Mouse (Mus musculus) gastrocnemius, postnatal 4 days (tissue): ENCODE data around the gene Selenbp2. TPM values are rescaled to one million over a fixed set of nuclear protein-coding genes. Genes with fewer than 3 reads are reported as not detected.
"Not testable (repeated sequence)": the region's sequence is repeated elsewhere in the genome, so short reads cannot be mapped to it uniquely, and the experiment has no call there.

Experiments
- DNase-seq, 2 experiments: peaks; one replicate each; pipeline ENCODE4 v3.0.0; 2021 to 2022; ENCODE audit warnings: low spot score in 2 of 2, mixed read lengths in 2 of 2
- total RNA-seq, 2 experiments: library from RNA; stranded (reverse); gene quantifications; 2 replicates each; pipeline ENCODE4 v1.2.3; 2021

The Selenbp2 gene
- total RNA-seq, 2 experiments from 2014 or later: 1.6 to 2.4 TPM

GRCm38 (mm10) chr3:94690616-94691247 lies 2.6 kb upstream of the Selenbp2 start:
- no peak for DNase-seq

GRCm38 (mm10) chr3:94691694-94692093 lies 1.7 kb upstream of the Selenbp2 start:
- DNase-seq: not testable (repeated sequence)

GRCm38 (mm10) chr3:94693874-94694273 lies 518 bp downstream of the Selenbp2 start:
- DNase-seq: not testable (repeated sequence)

GRCm38 (mm10) chr3:94695591-94695990 lies 2.2 kb downstream of the Selenbp2 start:
- not testable (repeated sequence) for DNase-seq

GRCm38 (mm10) chr3:94696257-94696656 lies 2.9 kb downstream of the Selenbp2 start:
- DNase-seq: not testable (repeated sequence)

- not testable (repeated sequence) for DNase-seq
Measured at GRCm38 (mm10) chr3:94702163-94702810, 8.9 kb downstream of the Selenbp2 start.

GRCm38 (mm10) chr3:94702856-94703255 lies 9.5 kb downstream of the Selenbp2 start:
- no peak for DNase-seq

GRCm38 (mm10) chr3:94703364-94703763 lies 10.0 kb downstream of the Selenbp2 start:
- not testable (repeated sequence) for DNase-seq

- DNase-seq: not testable (repeated sequence)
Measured at GRCm38 (mm10) chr3:94710591-94710990, 17.2 kb downstream of the Selenbp2 start.

GRCm38 (mm10) chr3:94713424-94713823 lies 20.1 kb downstream of the Selenbp2 start:
- DNase-seq: not testable (repeated sequence)

GRCm38 (mm10) chr3:94718253-94718652 lies 24.9 kb downstream of the Selenbp2 start:
- DNase-seq: not testable (repeated sequence)

GRCm38 (mm10) chr3:94723637-94724036 lies 30.3 kb downstream of the Selenbp2 start:
- DNase-seq: not testable (repeated sequence)

GRCm38 (mm10) chr3:94745691-94746090 lies 52.3 kb downstream of the Selenbp2 start:
- no peak for DNase-seq

Other genes starting within 250 kb of the Selenbp2 start
- gene Oaz3, start 249.6 kb upstream of the Selenbp2 start, total RNA-seq: not detected
- gene Celf3, start 215.3 kb upstream of the Selenbp2 start, total RNA-seq: under 1 TPM in 1 of 2 experiments, not detected in 1; 0.27 TPM
- gene Riiad1, start 213.2 kb upstream of the Selenbp2 start, total RNA-seq: 1 to 10 TPM; 6.1 to 8.0 TPM
- gene Snx27, start 110.8 kb upstream of the Selenbp2 start, total RNA-seq: 10 to 100 TPM; 37.9 to 40.2 TPM
- not detected for gene Gm10972, start 50.4 kb upstream of the Selenbp2 start, total RNA-seq
- gene Tuft1, start 34.7 kb upstream of the Selenbp2 start, total RNA-seq: 1 to 10 TPM; 1.6 to 1.8 TPM
- under 1 TPM; 0.61 to 0.88 TPM for gene Cgn, start 92.9 kb downstream of the Selenbp2 start, total RNA-seq
- 10 to 100 TPM; 38.4 to 39.2 TPM for gene Pogz, start 144.0 kb downstream of the Selenbp2 start, total RNA-seq
- 100 to 1,000 TPM; 330 to 360 TPM for gene Psmb4, start 193.4 kb downstream of the Selenbp2 start, total RNA-seq
- gene Selenbp1, start 239.5 kb downstream of the Selenbp2 start, total RNA-seq: 10 to 100 TPM; 14.8 to 15.4 TPM